Mouse (Mus musculus) kidney, embryonic 14.5 days (tissue): ENCODE results near the gene Fancc. TPM values are rescaled to one million over a fixed set of nuclear protein-coding genes. Genes with fewer than 3 reads are reported as not detected.
A peak's percentile ranks its signal among the peaks of the same experiment; 100 is the strongest.

Source experiments
- ATAC-seq: fragments of 200-750 bp; cut with Nextera tagmentation; 2 replicates; pipeline ENCODE4 v1.8.0; 2017; ENCODE audit warnings: moderate number of reproducible peaks, mild to moderate bottlenecking, moderate TSS enrichment, moderate library complexity; ENCODE audit not compliant: low FRiP score, low TSS enrichment
- H3K27ac ChIP-seq: fragments of 300-500 bp; sonication (generic); 2 replicates; pipeline ENCODE4 v1.5.1; 2014; ENCODE audit warnings: low read depth, mild to moderate bottlenecking, low read length, moderate library complexity, mixed read lengths
- H3K27me3 ChIP-seq: fragments of 300-500 bp; sonication (generic); 2 replicates; pipeline ENCODE4 v1.6.1; 2014; ENCODE audit warnings: mild to moderate bottlenecking, low read length; ENCODE audit not compliant: control insufficient read depth, insufficient read depth
- H3K36me3 ChIP-seq: fragments of 300-500 bp; sonication (generic); 2 replicates; pipeline ENCODE4 v1.6.1; 2014; ENCODE audit warnings: low read length, mixed read lengths; ENCODE audit not compliant: control insufficient read depth, insufficient read depth
- H3K4me1 ChIP-seq: fragments of 300-500 bp; sonication (generic); 2 replicates; pipeline ENCODE4 v1.6.1; 2014; ENCODE audit warnings: low read length, mixed read lengths; ENCODE audit not compliant: control insufficient read depth, insufficient read depth
- H3K4me2 ChIP-seq: fragments of 300-500 bp; sonication (generic); replicated peaks from 2 replicates; pipeline ENCODE4 v1.6.1; 2014; ENCODE audit warnings: low read depth, mild to moderate bottlenecking, low read length
- H3K4me3 ChIP-seq: fragments of 300-500 bp; sonication (generic); 2 replicates; pipeline ENCODE4 v1.5.1; 2014; ENCODE audit warnings: mild to moderate bottlenecking, low read length
- H3K9ac ChIP-seq: fragments of 300-500 bp; sonication (generic); 2 replicates; pipeline ENCODE4 v1.6.1; 2014; ENCODE audit warnings: low read depth, mild to moderate bottlenecking, low read length, moderate library complexity
- H3K9me3 ChIP-seq: fragments of 300-500 bp; sonication (generic); 2 replicates; pipeline ENCODE4 v1.6.1; 2016; ENCODE audit warnings: low read length; ENCODE audit not compliant: control insufficient read depth
- WGBS: fragments of 180-500 bp; shearing (Covaris S2); extraction: QIAGEN DNeasy Blood & Tissue Kit; methylation state at CpG from one replicate; pipeline ENCODE4 v1.1.7; 2014; 5-methylcytosine and 5-hydroxymethylcytosine counted together
- polyA plus RNA-seq: library from polyadenylated mRNA; unstranded; fragments of >200 nt; fragmentation: Nextera tagmentation; extraction: Ambion mirVana; gene quantifications from 2 replicates; pipeline ENCODE4 v1.2.1, GENCODE M21; 2014

Gene Fancc
- polyA plus RNA-seq, 1 experiment from 2014 or later = 24.5 TPM

DNA sequence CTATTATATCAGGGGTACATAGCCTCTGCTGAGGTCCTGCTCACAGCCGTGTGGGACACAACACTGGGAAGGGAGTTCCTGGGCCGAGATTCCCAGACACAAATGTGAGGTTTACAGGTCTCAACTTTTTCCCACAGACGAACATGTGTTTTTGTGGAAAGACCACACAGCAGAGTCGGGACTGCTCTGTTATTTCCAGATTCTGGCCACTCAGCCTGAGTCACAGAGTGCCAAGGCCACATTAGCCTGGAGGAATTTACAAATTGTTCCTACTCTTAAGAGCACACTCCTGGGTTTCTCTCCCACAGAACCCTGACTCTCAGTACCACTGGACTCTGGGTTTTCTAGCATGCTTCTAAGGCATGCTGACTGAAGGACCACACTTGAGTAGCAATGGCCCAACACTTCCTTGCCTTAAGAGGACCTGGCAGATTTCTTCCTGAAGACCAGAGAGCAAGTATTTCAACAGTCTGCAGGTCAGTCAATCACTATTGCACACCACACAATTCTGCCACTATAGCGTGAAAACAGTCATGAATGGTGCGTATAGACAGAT, 10.0 kb upstream of the Fancc start:
- Histone ChIP-seq H3K27me3 (no peaks in the 10 kb centered on the region), H3K4me1 (no peaks in the 10 kb centered on the region), H3K9ac (no peak overlapping the region), H3K9me3 (no peaks in the 10 kb centered on the region), H3K27ac (no peak overlapping the region), H3K4me2 (no peak overlapping the region), H3K4me3 (no peak overlapping the region), H3K36me3 (peaks cover 44% of the 10 kb centered on the region)
- no peak for ATAC-seq
- 87% methylated on average over 6 of the region's 6 CpGs for WGBS

DNA sequence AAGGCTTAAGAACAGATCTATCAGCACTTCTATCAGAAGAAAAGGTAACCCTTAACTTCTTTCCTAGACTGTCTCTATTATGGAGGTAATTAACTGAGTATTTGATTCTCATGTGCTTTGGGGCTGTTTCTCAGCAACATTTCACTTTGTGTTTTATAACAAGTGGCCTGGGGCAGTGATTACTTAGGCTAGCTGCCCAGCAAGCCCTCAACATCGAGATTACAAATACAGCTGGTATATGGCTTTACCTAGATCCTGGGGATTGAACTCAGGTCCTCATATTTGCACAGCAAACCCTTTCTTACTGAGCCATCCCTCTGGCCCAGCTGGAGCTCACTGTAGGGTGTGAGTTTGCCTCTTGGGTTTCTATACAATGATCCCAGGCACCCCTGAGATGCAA, 9.3 kb upstream of the Fancc start:
- WGBS = 65% methylated on average over 1 of the region's 1 CpGs
- Histone ChIP-seq H3K9ac (no peak overlapping the region), H3K4me2 (no peak overlapping the region), H3K9me3 (no peaks in the 10 kb centered on the region), H3K27ac (no peak overlapping the region), H3K4me1 (no peaks in the 10 kb centered on the region), H3K36me3 (peaks cover 37% of the 10 kb centered on the region), H3K4me3 (no peak overlapping the region), H3K27me3 (no peaks in the 10 kb centered on the region)
- no peak for ATAC-seq

DNA sequence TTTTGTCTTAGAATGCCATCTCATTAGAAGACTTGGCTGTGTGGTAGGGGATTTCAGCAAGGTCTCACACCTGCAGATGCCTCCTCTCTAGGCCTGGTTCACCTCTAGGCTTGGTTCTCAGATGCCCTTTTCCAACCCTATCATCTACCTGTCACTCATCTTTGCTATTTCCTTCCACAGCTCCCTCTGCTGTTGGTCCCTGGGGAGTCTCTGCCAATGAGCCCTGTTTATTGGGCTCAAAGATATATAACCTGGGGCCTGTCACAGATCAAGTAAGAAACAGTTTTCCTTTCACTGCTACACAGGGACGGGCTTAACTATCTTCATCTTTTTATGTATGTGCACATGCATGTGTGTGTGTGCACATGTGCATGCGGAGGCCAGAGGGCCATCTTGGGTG, 5.3 kb upstream of the Fancc start:
- no peak overlapping the region for H3K4me2 ChIP-seq
- ATAC-seq = no peak
- no peak overlapping the region for H3K4me3 ChIP-seq
- 0 out of 2 replicates have a peak, but pooled peaks cover under 1% of the 10 kb centered on the region for H3K36me3 ChIP-seq
- 87% methylated on average over 2 of the region's 2 CpGs for WGBS
- no peaks in the 10 kb centered on the region for H3K27me3 ChIP-seq
- H3K9ac ChIP-seq = no peak overlapping the region
- H3K9me3 ChIP-seq = no peaks in the 10 kb centered on the region
- no peaks in the 10 kb centered on the region for H3K4me1 ChIP-seq
- H3K27ac ChIP-seq = no peak overlapping the region

DNA sequence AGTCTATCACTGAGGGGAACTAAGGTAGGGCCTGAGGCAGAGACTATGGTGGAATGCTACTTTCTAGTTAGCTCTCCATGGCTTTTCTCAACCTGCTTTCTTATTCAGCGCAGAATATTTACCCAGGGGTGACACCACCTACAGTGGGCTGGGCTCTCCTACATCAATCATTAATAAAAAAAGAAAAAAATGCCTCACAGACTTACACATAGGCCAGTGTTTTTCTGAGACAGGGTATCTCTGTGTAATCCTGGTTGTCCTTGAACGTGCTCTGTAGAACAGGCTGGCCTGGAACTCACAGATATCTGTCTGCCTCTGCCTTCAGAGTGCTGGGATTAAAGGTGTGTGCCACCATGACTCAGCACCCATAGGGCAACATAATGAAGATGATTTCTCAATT, 2.4 kb upstream of the Fancc start:
- no peak overlapping the region for H3K4me3 ChIP-seq
- H3K4me1 ChIP-seq = no peaks in the 10 kb centered on the region
- WGBS = 92% methylated on average over 2 of the region's 2 CpGs
- H3K9me3 ChIP-seq = no peaks in the 10 kb centered on the region
- H3K36me3 ChIP-seq = no peaks in the 10 kb centered on the region
- no peak for ATAC-seq
- H3K27me3 ChIP-seq = no peaks in the 10 kb centered on the region
- H3K9ac ChIP-seq = no peak overlapping the region
- no peak overlapping the region for H3K4me2 ChIP-seq
- H3K27ac ChIP-seq = no peak overlapping the region

DNA sequence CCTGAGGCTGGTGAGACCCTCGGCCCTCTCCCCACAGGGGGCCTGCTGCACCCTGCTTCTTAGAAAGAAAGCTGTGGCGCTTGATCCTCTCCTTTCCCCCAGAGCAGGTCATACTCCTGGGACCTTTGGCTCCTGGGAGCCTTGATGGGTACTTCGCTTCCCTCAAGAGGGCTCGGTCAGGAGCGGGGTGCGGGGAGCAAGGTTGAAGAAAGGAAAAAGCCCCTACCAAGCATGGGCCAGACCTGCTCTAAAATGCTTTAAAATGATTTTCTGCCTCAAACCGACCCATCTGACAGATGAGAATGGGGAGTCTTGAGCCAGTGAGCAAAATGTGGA, 9.4 kb downstream of the Fancc start:
- H3K4me2 ChIP-seq = no peak overlapping the region
- H3K9me3 ChIP-seq = no peaks in the 10 kb centered on the region
- H3K36me3 ChIP-seq = no peaks in the 10 kb centered on the region
- ATAC-seq = no peak
- no peak overlapping the region for H3K27ac ChIP-seq
- H3K27me3 ChIP-seq = no peaks in the 10 kb centered on the region
- H3K4me3 ChIP-seq = no peak overlapping the region
- H3K9ac ChIP-seq = no peak overlapping the region
- H3K4me1 ChIP-seq = peaks cover 13% of the 10 kb centered on the region; the same call in 1 of the 2 replicates
- WGBS = 51% methylated on average over 7 of the region's 7 CpGs

DNA sequence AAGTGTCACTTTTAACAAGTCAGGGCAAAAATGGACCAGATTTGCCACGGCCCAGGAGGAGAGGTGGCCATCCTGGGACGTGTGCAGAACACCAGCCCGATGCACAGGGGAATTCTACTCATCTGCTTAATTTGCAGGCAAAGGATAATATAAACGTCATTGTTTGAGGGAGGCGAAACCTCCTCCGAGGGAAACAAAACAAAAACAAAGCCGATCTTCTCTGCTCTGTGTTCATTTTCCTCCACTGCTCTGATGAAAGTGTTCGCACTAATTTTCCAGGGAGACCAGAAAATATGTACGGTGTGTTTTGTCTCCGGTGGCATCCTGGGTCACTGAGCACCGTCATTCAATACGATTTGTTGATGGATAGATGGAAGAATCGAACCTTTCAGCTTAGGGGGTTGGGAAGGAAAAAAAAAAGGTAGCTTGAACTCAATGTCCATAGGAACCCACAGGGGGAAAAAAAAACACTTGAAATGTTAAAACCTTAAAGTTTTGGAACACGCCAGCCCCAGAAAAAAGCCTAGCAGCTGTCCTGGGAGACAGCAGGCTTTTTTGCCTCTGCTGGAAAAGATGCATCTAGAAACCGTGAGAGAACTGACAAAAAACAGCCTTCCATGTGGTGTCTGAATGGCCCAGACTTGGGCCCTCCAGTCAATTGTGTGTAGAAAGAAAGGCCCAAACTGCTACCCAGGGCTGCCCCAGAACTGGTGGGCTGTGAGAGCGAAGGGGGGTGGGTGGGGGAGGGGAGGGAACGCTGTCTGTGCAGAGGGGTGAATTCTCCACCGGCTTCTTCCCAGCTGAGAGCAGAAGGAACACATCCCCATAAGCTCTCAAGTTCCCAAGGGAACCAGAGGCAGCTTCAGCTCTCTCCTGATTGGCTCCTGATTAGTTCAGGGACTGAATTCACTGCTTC, 10.0 kb downstream of the Fancc start:
- WGBS = 13% methylated on average over 18 of the region's 18 CpGs
- no peak overlapping the region for H3K27ac ChIP-seq
- H3K36me3 ChIP-seq = no peaks in the 10 kb centered on the region
- 0 out of 2 replicates have a peak overlapping the region, but pooled peaks have one; percentile 23 for H3K9ac ChIP-seq
- peak; percentile 83 for ATAC-seq
- no peaks in the 10 kb centered on the region for H3K27me3 ChIP-seq
- H3K4me2 ChIP-seq = peak overlapping the region; percentile 19; the same call in 1 of the 2 replicates
- no peak overlapping the region; the same call in 1 of the 2 replicates for H3K4me3 ChIP-seq
- peaks cover 13% of the 10 kb centered on the region; the same call in 1 of the 2 replicates for H3K4me1 ChIP-seq
- no peaks in the 10 kb centered on the region for H3K9me3 ChIP-seq

DNA sequence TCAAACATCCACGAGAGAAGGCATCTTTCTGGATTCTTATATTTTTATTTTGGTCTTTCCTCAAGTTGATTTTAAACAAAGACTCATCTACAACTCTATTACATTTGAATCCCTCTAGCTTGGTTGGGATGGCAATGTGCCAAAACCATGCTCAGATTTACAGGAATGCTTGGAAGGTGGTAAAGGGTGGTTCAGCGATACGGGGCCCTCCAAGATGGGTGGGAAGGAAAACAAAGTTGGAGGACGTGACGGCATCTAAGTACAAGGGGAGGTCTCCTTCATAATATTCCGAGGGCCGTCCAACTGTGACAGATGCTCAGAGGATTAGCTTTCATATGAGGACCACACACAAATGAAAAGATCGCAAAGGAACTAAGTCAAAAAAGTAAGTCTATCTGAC, 21.7 kb downstream of the Fancc start:
- H3K9ac ChIP-seq = no peak overlapping the region
- H3K4me1 ChIP-seq = no peaks in the 10 kb centered on the region
- WGBS = 55% methylated on average over 8 of the region's 8 CpGs
- H3K27ac ChIP-seq = no peak overlapping the region
- H3K4me2 ChIP-seq = no peak overlapping the region
- H3K9me3 ChIP-seq = no peaks in the 10 kb centered on the region; the same call in 1 of the 2 replicates
- no peak for ATAC-seq
- no peaks in the 10 kb centered on the region for H3K27me3 ChIP-seq
- H3K36me3 ChIP-seq = no peaks in the 10 kb centered on the region
- H3K4me3 ChIP-seq = no peak overlapping the region

DNA sequence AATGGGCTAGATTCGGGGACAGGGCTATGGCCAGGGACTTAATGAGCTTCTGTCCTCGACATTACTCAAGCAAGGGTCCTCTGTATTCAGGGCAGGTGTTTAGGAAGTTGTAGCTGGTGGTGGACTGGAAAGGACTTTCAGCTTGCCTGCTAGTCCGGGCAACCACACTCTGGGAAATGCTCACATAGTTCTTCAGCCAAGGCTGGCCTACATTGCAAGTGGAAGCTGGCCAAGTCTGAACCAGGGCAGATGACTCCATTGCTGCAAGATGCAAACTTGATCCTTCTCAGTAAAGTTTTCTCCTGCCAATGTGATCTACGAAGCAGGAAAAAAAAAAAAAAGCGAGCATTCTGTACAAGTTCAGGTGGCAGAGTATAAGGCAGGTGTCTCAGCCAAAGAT, 44.2 kb downstream of the Fancc start:
- no peak for ATAC-seq
- no peaks in the 10 kb centered on the region for H3K27me3 ChIP-seq
- no peaks in the 10 kb centered on the region for H3K36me3 ChIP-seq
- H3K9me3 ChIP-seq = no peaks in the 10 kb centered on the region
- WGBS = 78% methylated on average over 5 of the region's 5 CpGs
- no peak overlapping the region for H3K27ac ChIP-seq
- no peak overlapping the region for H3K4me2 ChIP-seq
- H3K4me3 ChIP-seq = no peak overlapping the region
- H3K9ac ChIP-seq = no peak overlapping the region
- H3K4me1 ChIP-seq = no peaks in the 10 kb centered on the region

DNA sequence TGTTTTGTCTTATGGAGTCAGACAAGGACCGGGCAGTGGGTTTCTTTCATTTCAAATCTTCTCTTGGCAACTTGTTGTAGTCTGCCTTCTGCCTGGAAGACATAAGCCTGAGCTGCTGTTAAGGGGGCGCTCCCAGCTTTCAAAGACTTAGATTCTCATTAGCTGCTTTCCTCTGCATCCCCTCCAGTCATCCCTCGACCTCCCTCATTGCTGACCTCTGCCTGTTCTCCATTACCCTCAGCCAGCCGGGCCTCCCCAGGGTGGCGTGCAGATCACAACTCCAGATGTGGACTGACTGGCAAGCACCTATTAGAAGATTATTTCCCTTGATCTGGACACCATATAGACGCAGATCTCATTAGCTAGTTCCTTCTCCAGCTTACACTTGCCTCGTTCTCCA, 45.9 kb downstream of the Fancc start:
- no peaks in the 10 kb centered on the region for H3K9me3 ChIP-seq
- 57% methylated on average over 7 of the region's 7 CpGs for WGBS
- ATAC-seq = no peak

More for the DNA sequence above, 45.9 kb downstream of the Fancc start:
- H3K36me3 ChIP-seq = no peaks in the 10 kb centered on the region
- H3K4me3 ChIP-seq = no peak overlapping the region
- no peaks in the 10 kb centered on the region for H3K27me3 ChIP-seq
- no peak overlapping the region for H3K27ac ChIP-seq
- H3K9ac ChIP-seq = no peak overlapping the region
- H3K4me2 ChIP-seq = no peak overlapping the region
- no peaks in the 10 kb centered on the region for H3K4me1 ChIP-seq
